Mouse (Mus musculus): ENCODE measurements around the gene Arhgap15.

GRCm38 (mm10) chr2:44242628-44243255, 494.1 kb downstream of the Arhgap15 start:
- TF ChIP-seq POLR2A (IDR thresholded peaks at IDR 0.05; ENCODE audit: control insufficient read depth in 1 of 2, insufficient read depth in 1 of 2, low read depth in 1 of 2, low read length in 2 of 2, poor library complexity in 1 of 2) (no peak), CTCF (IDR thresholded peaks at IDR 0.05 in 2 of 3, conservative IDR thresholded peaks at IDR 0.05 in 1 of 3; ENCODE audit: control insufficient read depth in 1 of 3, insufficient read depth in 1 of 3, low read depth in 2 of 3, low read length in 3 of 3, poor library complexity in 1 of 3, severe bottlenecking in 1 of 3) (no peak), CHD1 (IDR thresholded peaks at IDR 0.05; ENCODE audit: low read depth, low read length) (no peak), ZKSCAN1 (IDR thresholded peaks at IDR 0.05; ENCODE audit: low read depth, low read length) (no peak), POLR2AphosphoS5 (IDR thresholded peaks at IDR 0.05; ENCODE audit: borderline replicate concordance, low read depth, low read length) (no peak), ZMIZ1 (IDR thresholded peaks at IDR 0.05; ENCODE audit: low read depth, low read length) (no peak), RCOR1 (IDR thresholded peaks at IDR 0.05; ENCODE audit: low read depth, low read length) (no peak)
